Mouse (Mus musculus) limb, embryonic 13.5 days (tissue): Measurements from ENCODE around the gene Rab40c. TPM values are rescaled to one million over a fixed set of nuclear protein-coding genes. Genes with fewer than 3 reads are reported as not detected.
"Not testable (repeated sequence)": the region's sequence is repeated elsewhere in the genome, so short reads cannot be mapped to it uniquely, and the experiment has no call there.

ENCODE experiments used
- ATAC-seq: fragments of 200-750 bp; cut with Nextera tagmentation; 2 replicates; pipeline ENCODE4 v1.8.0; 2017; ENCODE audit warnings: low read depth, moderate number of reproducible peaks, moderate TSS enrichment; ENCODE audit not compliant: low FRiP score
- H3K27ac ChIP-seq: fragments of 300-500 bp; sonication (generic); 2 replicates; pipeline ENCODE4 v1.5.1; 2015; ENCODE audit warnings: inconsistent platforms, mild to moderate bottlenecking, moderate library complexity
- H3K27me3 ChIP-seq: fragments of 300-500 bp; sonication (generic); 2 replicates; pipeline ENCODE4 v1.6.1; 2015; ENCODE audit warnings: mild to moderate bottlenecking, inconsistent platforms
- H3K36me3 ChIP-seq: fragments of 300-500 bp; sonication (generic); 2 replicates; pipeline ENCODE4 v1.6.1; 2015; ENCODE audit warnings: inconsistent platforms, mild to moderate bottlenecking, moderate library complexity
- H3K4me1 ChIP-seq: fragments of 300-500 bp; sonication (generic); 2 replicates; pipeline ENCODE4 v1.6.1; 2015; ENCODE audit warnings: inconsistent platforms
- H3K4me2 ChIP-seq: fragments of 300-500 bp; sonication (generic); replicated peaks from 2 replicates; pipeline ENCODE4 v1.6.1; 2015; ENCODE audit warnings: inconsistent platforms, mild to moderate bottlenecking, moderate library complexity
- H3K4me3 ChIP-seq: fragments of 300-500 bp; sonication (generic); 2 replicates; pipeline ENCODE4 v1.5.1; 2015; ENCODE audit warnings: moderate library complexity, mild to moderate bottlenecking, inconsistent platforms
- H3K9ac ChIP-seq: fragments of 300-500 bp; sonication (generic); 2 replicates; pipeline ENCODE4 v1.6.1; 2015; ENCODE audit warnings: mild to moderate bottlenecking, inconsistent platforms
- H3K9me3 ChIP-seq: fragments of 300-500 bp; sonication (generic); 2 replicates; pipeline ENCODE4 v1.6.1; 2016; ENCODE audit warnings: inconsistent platforms
- WGBS: fragments of 180-500 bp; shearing (Covaris S2); methylation state at CpG from one replicate; pipeline ENCODE4 v1.1.7; 2015; 5-methylcytosine and 5-hydroxymethylcytosine counted together
- polyA plus RNA-seq: library from polyadenylated mRNA; unstranded; fragments of >200 nt; fragmentation: Nextera tagmentation; extraction: Ambion mirVana; gene quantifications from 2 replicates; pipeline ENCODE4 v1.2.1, GENCODE M21; 2015

Gene Rab40c
- polyA plus RNA-seq, 1 experiment from 2014 or later, result 37.6 TPM

GRCm38 (mm10) chr17:25877741-25878610 is 41.6 kb downstream of the Rab40c start:
- no peak overlapping the region for H3K4me3 ChIP-seq
- no peak overlapping the region for H3K9ac ChIP-seq
- no peaks in the 10 kb centered on the region for H3K27me3 ChIP-seq
- H3K27ac ChIP-seq, result no peak overlapping the region
- 93% methylated on average over 32 of the region's 32 CpGs for whole genome bisulfite sequencing
- peaks cover 42% of the 10 kb centered on the region for H3K4me1 ChIP-seq
- no peak overlapping the region for H3K4me2 ChIP-seq
- no peaks in the 10 kb centered on the region for H3K9me3 ChIP-seq
- ATAC-seq, result no peak
- H3K36me3 ChIP-seq, result peaks cover 39% of the 10 kb centered on the region

DNA sequence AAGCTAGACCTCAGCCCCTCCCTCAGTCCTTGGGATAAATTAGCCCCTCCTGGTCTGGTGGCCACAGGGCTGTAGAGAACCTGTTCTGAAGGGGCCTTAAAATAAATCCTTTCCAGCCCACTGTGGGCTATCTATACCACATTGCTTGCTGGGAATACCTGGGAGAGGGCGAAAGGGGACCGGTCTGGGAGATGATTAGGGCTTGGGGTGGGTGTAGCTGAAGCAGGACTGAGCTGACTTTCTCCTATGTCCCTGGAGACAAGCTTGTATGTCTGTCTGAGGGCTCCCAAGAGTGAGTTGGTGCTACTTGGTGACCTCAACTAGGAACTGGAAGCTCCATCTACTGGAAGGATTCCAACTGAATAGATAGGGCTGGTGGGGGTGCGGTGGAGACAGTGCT is 42.5 kb downstream of the Rab40c start:
- Histone ChIP-seq H3K4me2 (0 out of 2 replicates have a peak overlapping the region, but pooled peaks have one; percentile 96), H3K27me3 (no peaks in the 10 kb centered on the region), H3K9ac (no peak overlapping the region), H3K36me3 (peaks cover 29% of the 10 kb centered on the region), H3K4me1 (peaks cover 38% of the 10 kb centered on the region), H3K9me3 (no peaks in the 10 kb centered on the region), H3K27ac (no peak overlapping the region), H3K4me3 (no peak overlapping the region)
- no peak for ATAC-seq
- WGBS, result 89% methylated on average over 3 of the region's 3 CpGs

GRCm38 (mm10) chr17:25876347-25876915 is 43.1 kb downstream of the Rab40c start:
- 70% methylated on average over 10 of the region's 10 CpGs for WGBS
- no peaks in the 10 kb centered on the region for H3K9me3 ChIP-seq
- H3K27me3 ChIP-seq, result no peaks in the 10 kb centered on the region
- peaks cover 34% of the 10 kb centered on the region for H3K4me1 ChIP-seq
- peaks cover 23% of the 10 kb centered on the region for H3K36me3 ChIP-seq
- H3K27ac ChIP-seq, result no peak overlapping the region
- ATAC-seq, result no peak
- H3K4me2 ChIP-seq, result peak overlapping the region; percentile 96
- peak overlapping the region; percentile 84 for H3K9ac ChIP-seq
- peak overlapping the region; percentile 76 for H3K4me3 ChIP-seq

DNA sequence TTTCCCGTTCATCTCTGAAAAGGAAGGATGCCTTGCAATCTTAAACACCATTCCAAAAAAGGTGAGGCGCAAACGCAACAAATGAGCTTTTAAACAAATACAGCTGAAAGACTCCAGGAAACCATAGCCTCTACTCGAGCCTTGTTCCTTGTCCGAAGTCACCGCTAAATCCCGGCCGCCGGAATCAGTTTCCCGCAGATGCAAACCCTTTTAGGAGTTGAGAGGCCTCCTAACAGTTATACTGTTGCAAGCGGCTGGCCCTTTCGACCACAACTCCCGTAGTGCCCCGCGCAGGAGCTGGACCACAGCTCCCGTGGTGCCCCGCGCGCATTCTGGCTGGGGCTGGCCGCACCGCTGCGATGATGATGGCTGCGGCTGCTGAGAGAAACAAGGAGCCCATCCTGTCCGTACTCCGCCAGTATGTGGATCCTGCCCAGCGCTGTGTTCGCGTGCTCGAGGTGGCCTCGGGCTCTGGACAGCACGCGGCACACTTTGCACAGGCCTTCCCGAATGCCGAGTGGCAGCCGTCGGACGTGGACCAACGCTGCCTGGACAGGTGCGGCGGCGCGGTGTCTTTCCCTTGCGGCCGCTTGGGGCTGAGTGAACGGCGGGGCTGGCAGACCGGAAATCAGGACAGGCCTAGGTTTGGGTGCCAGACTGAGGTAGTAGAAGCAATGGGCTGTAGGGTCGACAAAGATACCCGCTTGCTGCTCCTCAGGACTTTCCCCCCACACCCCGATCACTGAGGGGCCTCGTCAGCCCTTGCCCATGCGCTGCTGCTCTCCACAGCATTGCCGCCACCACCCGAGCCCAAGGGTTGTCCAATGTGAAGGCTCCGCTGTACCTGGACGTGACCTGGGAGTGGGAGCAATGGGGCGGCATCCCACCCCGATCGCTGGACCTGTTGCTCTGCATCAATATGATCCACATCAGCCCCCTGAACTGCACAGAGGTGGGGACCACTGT is 44.1 kb downstream of the Rab40c start:
- H3K4me1 ChIP-seq, result peaks cover 26% of the 10 kb centered on the region
- peak; percentile 92 for ATAC-seq

GRCm38 (mm10) chr17:25874721-25875170 is 44.8 kb downstream of the Rab40c start, which contains the start of gene Mettl26:
Gene Mettl26, plus strand, starts transcription at chr17:25875074.
- Histone ChIP-seq H3K4me2 (peak within 1 kb of the TSS; percentile 96), H3K27me3 (no peaks in the 10 kb centered on the region), H3K27ac (peak within 1 kb of the TSS; percentile 94), H3K4me1 (peaks cover 23% of the 10 kb centered on the region), H3K4me3 (peak within 1 kb of the TSS; percentile 76), H3K9ac (peak within 1 kb of the TSS; percentile 84), H3K9me3 (no peaks in the 10 kb centered on the region), H3K36me3 (peaks cover 22% of the 10 kb centered on the region)
- WGBS, result 0% methylated on average over 25 of the region's 25 CpGs
- ATAC-seq, result peak; percentile 79

More for the DNA sequence above, 44.1 kb downstream of the Rab40c start:
- Histone ChIP-seq H3K9ac (peak overlapping the region; percentile 84), H3K27ac (peak overlapping the region; percentile 94), H3K4me2 (peak overlapping the region; percentile 96), H3K9me3 (no peaks in the 10 kb centered on the region), H3K27me3 (no peaks in the 10 kb centered on the region), H3K36me3 (peaks cover 23% of the 10 kb centered on the region), H3K4me3 (peak overlapping the region; percentile 76)
- WGBS, result 2% methylated on average over 59 of the region's 59 CpGs

DNA sequence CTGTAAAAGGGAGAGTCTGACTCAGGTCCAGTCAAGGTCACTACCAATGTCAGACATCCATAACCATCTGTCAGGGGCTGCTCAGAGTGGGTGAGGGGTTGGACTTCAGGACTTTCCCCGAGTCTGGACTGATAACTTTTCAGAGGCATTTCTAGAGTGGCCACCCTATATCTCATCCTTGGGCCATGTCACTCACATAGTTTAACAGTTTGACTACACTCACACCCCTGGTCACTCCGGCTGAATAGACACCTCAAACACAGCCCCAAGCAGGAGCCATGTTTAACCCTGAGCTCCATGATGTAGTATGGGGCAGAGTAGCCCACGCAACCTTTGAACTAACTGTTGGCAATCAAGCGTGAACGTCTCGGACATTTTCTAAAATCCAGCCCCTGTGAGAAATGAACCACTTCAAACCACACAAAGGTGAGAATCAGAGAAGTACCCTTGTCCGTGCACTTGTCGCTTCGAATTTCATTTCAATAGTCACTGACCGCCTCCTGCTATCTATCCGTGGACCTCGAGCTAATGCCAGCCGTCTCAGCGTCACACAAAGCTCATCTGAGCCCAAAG is 45.3 kb downstream of the Rab40c start:
- 10% methylated on average over 14 of the region's 14 CpGs for WGBS
- H3K9ac ChIP-seq, result peak overlapping the region; percentile 84

DNA sequence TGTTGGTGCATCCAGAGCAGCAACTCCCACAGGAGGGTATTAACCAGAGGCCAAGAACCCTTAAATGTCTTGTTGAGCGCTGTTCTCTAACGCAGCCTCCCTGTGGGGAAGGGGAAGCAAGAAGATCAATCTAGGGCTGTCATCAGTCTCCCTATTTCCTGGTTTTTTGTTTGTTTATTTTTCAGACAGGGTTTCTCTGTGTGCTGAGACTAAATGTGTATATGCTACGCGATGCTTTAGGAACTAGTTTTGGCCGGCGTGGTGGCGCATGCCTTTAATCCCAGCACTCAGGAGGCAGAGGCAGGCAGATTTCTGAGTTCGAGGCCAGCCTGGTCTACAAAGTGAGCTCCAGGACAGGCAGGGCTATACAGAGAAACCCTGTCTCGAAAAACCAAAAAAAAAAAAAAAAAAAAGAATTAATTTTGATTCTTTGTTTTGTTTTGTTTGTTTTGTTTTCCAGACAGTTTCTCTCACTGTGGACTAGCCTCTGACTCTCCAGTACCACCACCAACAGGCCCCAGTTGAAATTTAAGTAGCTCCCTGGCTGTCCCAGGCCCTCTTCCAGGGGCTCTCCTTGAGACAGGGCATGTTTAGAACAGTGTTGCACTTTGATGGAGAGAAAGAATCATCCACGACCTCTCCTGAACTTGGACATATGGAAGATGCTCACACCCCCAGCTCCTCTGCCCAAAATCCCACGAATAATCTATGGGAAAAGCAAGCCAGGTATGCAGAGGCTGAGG is 46.0 kb downstream of the Rab40c start:
- Histone ChIP-seq H3K9me3 (no peaks in the 10 kb centered on the region), H3K4me1 (peaks cover 28% of the 10 kb centered on the region), H3K27ac (0 out of 2 replicates have a peak overlapping the region, but pooled peaks have one; percentile 94), H3K9ac (no peak overlapping the region), H3K4me3 (peak overlapping the region; percentile 76), H3K27me3 (no peaks in the 10 kb centered on the region), H3K4me2 (peak overlapping the region; percentile 96), H3K36me3 (peaks cover 10% of the 10 kb centered on the region)
- 81% methylated on average over 11 of the region's 11 CpGs for WGBS
- ATAC-seq, result no peak

More for the DNA sequence above, 45.3 kb downstream of the Rab40c start:
- peaks cover 23% of the 10 kb centered on the region for H3K4me1 ChIP-seq
- no peaks in the 10 kb centered on the region for H3K9me3 ChIP-seq
- H3K27ac ChIP-seq, result peak overlapping the region; percentile 94
- H3K4me3 ChIP-seq, result peak overlapping the region; percentile 76
- no peak for ATAC-seq
- H3K4me2 ChIP-seq, result peak overlapping the region; percentile 96
- no peaks in the 10 kb centered on the region for H3K27me3 ChIP-seq
- peaks cover 17% of the 10 kb centered on the region for H3K36me3 ChIP-seq

DNA sequence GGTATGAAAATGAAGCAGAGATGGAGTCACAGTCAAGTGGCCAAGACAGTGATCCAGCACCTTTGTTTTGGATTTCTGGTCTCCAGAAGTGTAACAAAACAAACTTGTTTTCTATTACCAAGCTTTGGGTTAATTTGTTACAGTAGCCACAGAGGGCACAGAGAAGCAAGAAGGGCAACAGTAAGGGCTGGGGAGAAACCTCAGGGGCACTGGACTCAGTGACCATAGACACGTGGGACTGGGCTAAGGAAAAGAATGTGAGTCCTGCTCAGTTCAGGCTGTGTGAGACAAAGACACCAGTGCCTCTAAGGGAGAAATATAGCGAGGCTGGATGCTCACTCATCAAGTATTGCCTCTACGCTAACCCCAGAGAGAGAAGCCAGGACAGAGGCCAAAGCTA is 46.9 kb downstream of the Rab40c start:
- Histone ChIP-seq H3K27ac (no peak overlapping the region), H3K9ac (no peak overlapping the region), H3K4me3 (no peak overlapping the region), H3K27me3 (no peaks in the 10 kb centered on the region), H3K4me2 (no peak overlapping the region), H3K4me1 (peaks cover 34% of the 10 kb centered on the region), H3K9me3 (no peaks in the 10 kb centered on the region), H3K36me3 (peaks cover 1% of the 10 kb centered on the region)
- WGBS, result 77% methylated on average over 3 of the region's 3 CpGs
- ATAC-seq, result no peak

DNA sequence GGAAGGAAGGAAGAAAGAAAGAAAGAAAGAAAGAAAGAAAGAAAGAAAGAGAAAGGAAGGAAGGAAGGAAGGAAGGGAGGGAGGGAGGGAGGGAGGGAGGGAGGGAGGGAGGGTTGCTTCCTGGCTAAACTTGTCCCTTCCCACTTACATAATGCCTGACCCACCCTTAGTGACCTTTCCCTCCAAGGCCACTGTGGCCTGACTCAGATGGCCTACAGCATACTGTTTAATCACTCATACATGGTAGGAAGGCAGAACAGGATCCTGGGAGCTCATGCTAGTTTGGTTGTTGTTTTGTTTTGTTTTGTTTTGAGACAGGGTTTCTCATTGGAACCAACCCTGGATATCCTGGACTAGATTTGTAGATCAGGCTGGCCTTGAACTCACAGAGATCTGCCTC is 48.0 kb downstream of the Rab40c start:
- not testable (repeated sequence) for H3K4me3 ChIP-seq, H3K4me2 ChIP-seq, ATAC-seq, H3K27ac ChIP-seq, H3K9ac ChIP-seq, H3K27me3 ChIP-seq, H3K36me3 ChIP-seq, H3K9me3 ChIP-seq
- H3K4me1 ChIP-seq, result peaks cover 31% of the 10 kb centered on the region

DNA sequence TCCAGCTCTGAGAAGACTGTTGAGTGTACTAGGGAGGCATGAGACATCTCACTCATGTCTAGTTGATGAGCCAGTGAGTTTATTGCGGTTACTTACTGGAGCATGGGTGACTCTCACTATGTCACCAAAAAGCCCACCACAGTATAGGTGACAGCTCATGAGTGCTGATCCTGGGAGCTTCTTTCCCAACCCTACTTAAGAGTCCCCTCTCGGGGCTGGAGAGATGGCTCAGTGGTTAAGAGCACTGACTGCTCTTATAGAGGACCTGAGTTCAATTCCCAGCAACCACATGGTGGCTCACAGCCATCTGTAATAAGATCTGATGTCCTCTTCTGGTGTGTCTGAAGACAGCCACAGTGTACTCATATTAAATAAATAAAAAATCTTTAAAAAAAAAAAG is 49.6 kb downstream of the Rab40c start:
- Histone ChIP-seq H3K27ac (no peak overlapping the region), H3K4me1 (peaks cover 22% of the 10 kb centered on the region), H3K9ac (no peak overlapping the region), H3K9me3 (no peaks in the 10 kb centered on the region), H3K36me3 (no peaks in the 10 kb centered on the region), H3K4me2 (no peak overlapping the region), H3K4me3 (no peak overlapping the region), H3K27me3 (no peaks in the 10 kb centered on the region)
- WGBS, result 85% methylated on average over 2 of the region's 2 CpGs
- ATAC-seq, result no peak

- H3K27ac ChIP-seq, result no peak overlapping the region
- no peak overlapping the region for H3K9ac ChIP-seq
- no peaks in the 10 kb centered on the region for H3K27me3 ChIP-seq
- 91% methylated on average over 8 of the region's 8 CpGs for WGBS
- H3K4me2 ChIP-seq, result no peak overlapping the region
- H3K4me1 ChIP-seq, result peaks cover 22% of the 10 kb centered on the region
- no peak overlapping the region for H3K4me3 ChIP-seq
- ATAC-seq, result no peak
- no peaks in the 10 kb centered on the region for H3K9me3 ChIP-seq
- H3K36me3 ChIP-seq, result no peaks in the 10 kb centered on the region
These were observed 50.0 kb downstream of the Rab40c start for GRCm38 (mm10) chr17:25869498-25869897.
